Mouse (Mus musculus) ES-Bruce4 (cell line): ENCODE data around the gene Capzb. TPM values are rescaled to one million over a fixed set of nuclear protein-coding genes. Genes with fewer than 3 reads are reported as not detected.

Experiments
- H3K27ac ChIP-seq: 2 replicates; pipeline ENCODE4 v1.5.1; 2012; ENCODE audit warnings: low read length, inconsistent platforms; ENCODE audit not compliant: insufficient read depth
- H3K27me3 ChIP-seq: 2 replicates; pipeline ENCODE4 v1.6.1; 2012; ENCODE audit warnings: mild to moderate bottlenecking, low read length, inconsistent platforms; ENCODE audit not compliant: control insufficient read depth, poor library complexity, insufficient read depth, severe bottlenecking
- H3K36me3 ChIP-seq: 2 replicates; pipeline ENCODE4 v1.6.1; 2012; ENCODE audit warnings: inconsistent platforms, mild to moderate bottlenecking, low read length, moderate library complexity; ENCODE audit not compliant: control insufficient read depth, poor library complexity, insufficient read depth, severe bottlenecking
- H3K4me1 ChIP-seq: one replicate; pipeline ENCODE4 v1.8.1; 2011; ENCODE audit warnings: low read length; ENCODE audit not compliant: control insufficient read depth, insufficient read depth
- H3K4me3 ChIP-seq: 2 replicates; pipeline ENCODE4 v1.5.1; 2011; ENCODE audit warnings: low read depth, mild to moderate bottlenecking, low read length
- H3K9ac ChIP-seq: 2 replicates; pipeline ENCODE4 v1.6.1; 2012; ENCODE audit warnings: low read depth, mild to moderate bottlenecking, inconsistent platforms; ENCODE audit not compliant: poor library complexity, severe bottlenecking
- H3K9me3 ChIP-seq: replicated peaks from 2 replicates; pipeline ENCODE4 v1.6.1; 2012; ENCODE audit warnings: mild to moderate bottlenecking, low read length, inconsistent platforms; ENCODE audit not compliant: control insufficient read depth, poor library complexity, insufficient read depth, severe bottlenecking
- CTCF ChIP-seq: IDR thresholded peaks from one replicate; pipeline ENCODE4 v1.8.1; 2011; ENCODE audit warnings: low read depth, low read length
- EP300 ChIP-seq: IDR thresholded peaks from 2 replicates; pipeline ENCODE4 v1.6.1; 2011; ENCODE audit warnings: low read depth, low read length; ENCODE audit not compliant: insufficient read depth
- POLR2A ChIP-seq: IDR thresholded peaks from one replicate; pipeline ENCODE4 v1.8.1; 2011; ENCODE audit warnings: low read length; ENCODE audit not compliant: insufficient read depth
- polyA plus RNA-seq: library from polyadenylated mRNA; stranded (reverse); fragments of >200 nt; gene quantifications from 2 replicates; pipeline ENCODE4 v1.2.4, GENCODE M21; 2011; ENCODE audit warnings: low read depth; ENCODE audit not compliant: missing spikeins, insufficient read depth, insufficient read length

Capzb gene
- polyA plus RNA-seq, 1 experiment, result 299 TPM

GRCm38 (mm10) chr4:139166244-139166643 lies 26.5 kb upstream of the Capzb start:
- Histone ChIP-seq H3K4me3 (no peak overlapping the region), H3K9me3 (no peaks in the 10 kb centered on the region), H3K36me3 (no peaks in the 10 kb centered on the region), H3K27ac (no peak overlapping the region), H3K9ac (no peak overlapping the region), H3K4me1 (no peaks in the 10 kb centered on the region), H3K27me3 (no peaks in the 10 kb centered on the region)
- TF ChIP-seq CTCF (no peak), EP300 (no peak), POLR2A (no peak)

- no peak overlapping the region for H3K4me3 ChIP-seq
- H3K27ac ChIP-seq, result no peak overlapping the region
- no peak overlapping the region for H3K9ac ChIP-seq
- H3K9me3 ChIP-seq, result no peaks in the 10 kb centered on the region
- H3K27me3 ChIP-seq, result no peaks in the 10 kb centered on the region
- H3K36me3 ChIP-seq, result no peaks in the 10 kb centered on the region
- TF ChIP-seq EP300, result no peak
- no peak for TF ChIP-seq CTCF
- TF ChIP-seq POLR2A, result no peak
- no peaks in the 10 kb centered on the region for H3K4me1 ChIP-seq
Observed at GRCm38 (mm10) chr4:139167107-139167506, 25.6 kb upstream of the Capzb start.

GRCm38 (mm10) chr4:139168985-139169747 lies 23.5 kb upstream of the Capzb start:
- Histone ChIP-seq H3K27me3 (no peaks in the 10 kb centered on the region), H3K27ac (no peak overlapping the region)
- no peak for TF ChIP-seq POLR2A
- TF ChIP-seq CTCF, result no peak
- no peak for TF ChIP-seq EP300

GRCm38 (mm10) chr4:139169748-139170279 lies 22.9 kb upstream of the Capzb start:
- Histone ChIP-seq H3K36me3 (no peaks in the 10 kb centered on the region), H3K4me1 (no peaks in the 10 kb centered on the region), H3K27me3 (no peaks in the 10 kb centered on the region), H3K4me3 (no peak overlapping the region), H3K9ac (no peak overlapping the region), H3K27ac (no peak overlapping the region), H3K9me3 (no peaks in the 10 kb centered on the region)
- TF ChIP-seq CTCF, result no peak
- TF ChIP-seq POLR2A, result no peak
- no peak for TF ChIP-seq EP300

More at GRCm38 (mm10) chr4:139168985-139169747, 23.5 kb upstream of the Capzb start:
- Histone ChIP-seq H3K4me1 (no peaks in the 10 kb centered on the region), H3K9me3 (no peaks in the 10 kb centered on the region), H3K36me3 (no peaks in the 10 kb centered on the region), H3K4me3 (no peak overlapping the region), H3K9ac (no peak overlapping the region)

GRCm38 (mm10) chr4:139175061-139175971 lies 17.4 kb upstream of the Capzb start:
- TF ChIP-seq CTCF (no peak), EP300 (no peak), POLR2A (no peak)
- no peaks in the 10 kb centered on the region for H3K27me3 ChIP-seq
- no peak overlapping the region for H3K9ac ChIP-seq
- H3K4me1 ChIP-seq, result no peaks in the 10 kb centered on the region
- H3K27ac ChIP-seq, result no peak overlapping the region
- H3K36me3 ChIP-seq, result no peaks in the 10 kb centered on the region
- H3K4me3 ChIP-seq, result no peak overlapping the region
- no peaks in the 10 kb centered on the region for H3K9me3 ChIP-seq
